Mouse (Mus musculus) liver, embryonic 14.5 days (tissue): ENCODE measurements at regions not wholly inside any gene's neighbourhood (a gene's known extent, or its start where the extent isn't known, plus 50 kb on each side); places are given as distances from the start of the nearest gene placed in this dataset.

ENCODE experiments used
- CTCF ChIP-seq: IDR thresholded peaks from 2 replicates; pipeline ENCODE4 v1.5.1; 2016; ENCODE audit warnings: antibody characterized with exemption, low read depth, control low read depth
- EP300 ChIP-seq: IDR thresholded peaks from 2 replicates; pipeline ENCODE4 v1.6.1; 2016; ENCODE audit warnings: antibody characterized with exemption, low read depth

DNA sequence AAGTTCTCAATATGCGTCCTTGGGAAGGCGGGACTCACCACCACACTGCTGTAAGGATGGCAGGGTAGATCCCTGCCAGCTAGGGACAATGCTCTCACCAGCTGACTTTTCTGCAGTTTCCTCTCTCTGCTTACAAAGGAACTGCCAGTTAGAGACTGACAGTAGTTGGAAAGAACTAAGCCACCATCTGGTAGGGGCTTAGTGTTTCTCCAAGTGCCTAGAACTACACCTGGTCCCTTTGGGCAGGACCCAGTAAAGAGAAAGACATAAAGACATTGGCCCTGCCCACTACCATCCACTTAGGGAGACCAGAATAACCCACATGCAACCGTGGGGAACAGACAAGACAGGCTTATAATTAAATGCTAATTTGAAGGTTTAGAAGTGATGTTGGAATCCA, 165.5 kb upstream of the Id2 start:
- no peak for TF ChIP-seq CTCF
- no peak for TF ChIP-seq EP300
